9 mouse cellular contexts compared by ENCODE assay signal in the genomic region with DNA sequence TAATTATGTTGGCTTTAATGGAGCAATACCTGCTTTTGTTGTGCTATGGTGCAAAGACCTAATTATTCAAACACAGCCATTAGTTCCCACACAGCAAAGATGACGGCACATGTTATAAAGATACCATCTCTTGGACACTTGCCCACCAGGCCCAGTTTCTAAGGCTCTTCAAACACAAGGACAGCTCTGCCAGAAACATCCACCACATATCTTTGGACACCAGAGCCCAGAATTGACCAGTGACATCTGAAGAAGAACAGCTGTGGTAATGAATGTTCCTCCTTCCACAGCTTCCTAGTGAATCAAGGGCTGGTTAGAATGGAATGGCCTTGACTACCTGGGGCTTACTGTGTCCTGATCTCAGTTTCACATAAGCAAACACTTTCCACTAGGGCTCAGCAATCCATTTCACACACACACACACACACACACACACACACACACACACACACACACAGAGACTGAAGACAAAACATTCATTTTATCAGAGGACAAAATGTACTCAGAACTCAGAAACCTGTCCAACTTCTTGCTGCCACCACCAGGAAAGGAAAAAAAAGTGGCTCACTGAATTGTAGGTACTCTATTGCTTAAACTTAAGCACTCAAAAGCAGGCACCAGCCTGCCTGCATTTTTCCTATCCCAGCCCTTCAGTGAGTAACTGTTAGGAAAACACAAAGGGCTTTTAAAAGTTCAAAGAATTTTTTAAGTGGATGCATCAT. TPM values are rescaled to one million over a fixed set of nuclear protein-coding genes. Genes with fewer than 3 reads are reported as not detected.
DNase-seq lines count a peak whose midpoint lies in the region; ATAC-seq and TF ChIP-seq lines count a peak whose summit lies in the region.
"Had no signal": no experiment of that assay in that cellular context is flagged by ENCODE, and none has a peak within 500 bp of the region (broad histone marks: within the 10 kb centered on the region; RNA-seq: fewer than 3 reads in every experiment).

No protein-coding gene starts in this region.

- WGBS in liver, embryonic 11.5 days: 63% methylated on average over 1 of the region's 1 CpGs
- 9% methylated on average over 1 of the region's 1 CpGs for WGBS in heart, embryonic 16.5 days
- 47% methylated on average over 1 of the region's 1 CpGs for WGBS in liver, postnatal 0 days (ENCODE audit: insufficient replicate concordance)
- 74% methylated on average over 1 of the region's 1 CpGs for WGBS in midbrain, embryonic 15.5 days
- WGBS in midbrain, embryonic 14.5 days: 81% methylated on average over 1 of the region's 1 CpGs

- TF ChIP-seq CTCF in liver, postnatal 0 days (IDR thresholded peaks at IDR 0.05; ENCODE audit: low read depth): no peak

- peak; percentile 3 for DNase-seq in liver
- no peak for DNase-seq in liver, embryonic 11.5 days (ENCODE audit: low spot score)
- DNase-seq in liver, postnatal 0 days: peak; percentile 28
- DNase-seq in testis, postnatal 10 days (ENCODE audit: low spot score): peak; percentile 63
- no peak for DNase-seq in cerebellum, postnatal 10 days
- DNase-seq in midbrain, embryonic 14.5 days: no peak

- no peak overlapping the region for H3K4me2 ChIP-seq in liver, embryonic 11.5 days
- no peak overlapping the region for H3K4me2 ChIP-seq in heart, embryonic 16.5 days (ENCODE audit: low read depth, low read length)
- no peak overlapping the region for H3K4me2 ChIP-seq in liver, postnatal 0 days (ENCODE audit: low read depth, low read length)
- no peak overlapping the region for H3K4me2 ChIP-seq in midbrain, embryonic 15.5 days
- no peak overlapping the region for H3K4me2 ChIP-seq in midbrain, embryonic 14.5 days (ENCODE audit: low read length)
- H3K4me2 ChIP-seq: neural tube, embryonic 13.5 days had no signal

- H3K27me3 ChIP-seq in liver, embryonic 11.5 days (replicated peaks; ENCODE audit: control insufficient read depth, insufficient read depth, low read length): no peaks in the 10 kb centered on the region
- H3K27me3 ChIP-seq in heart, embryonic 16.5 days (ENCODE audit: control insufficient read depth, insufficient read depth, low read length): peaks cover 4% of the 10 kb centered on the region; the same call in 1 of the 2 replicates
- H3K27me3 ChIP-seq in liver, postnatal 0 days (ENCODE audit: insufficient read depth, low read length): no peaks in the 10 kb centered on the region
- no peaks in the 10 kb centered on the region for H3K27me3 ChIP-seq in midbrain, embryonic 15.5 days (replicated peaks)
- H3K27me3 ChIP-seq in midbrain, embryonic 14.5 days (ENCODE audit: control insufficient read depth, insufficient read depth, low read length): no peaks in the 10 kb centered on the region
- H3K27me3 ChIP-seq: neural tube, embryonic 13.5 days had no signal

- H3K4me1 ChIP-seq in liver, embryonic 11.5 days (replicated peaks; ENCODE audit: control insufficient read depth, insufficient read depth, low read length): no peaks in the 10 kb centered on the region
- no peaks in the 10 kb centered on the region for H3K4me1 ChIP-seq in heart, embryonic 16.5 days (ENCODE audit: control insufficient read depth, insufficient read depth, low read length)
- peaks cover 2% of the 10 kb centered on the region; the same call in 1 of the 2 replicates for H3K4me1 ChIP-seq in liver, postnatal 0 days (ENCODE audit: insufficient read depth)
- no peaks in the 10 kb centered on the region for H3K4me1 ChIP-seq in midbrain, embryonic 15.5 days
- no peaks in the 10 kb centered on the region for H3K4me1 ChIP-seq in midbrain, embryonic 14.5 days (ENCODE audit: control insufficient read depth, insufficient read depth, low read length)
- H3K4me1 ChIP-seq: neural tube, embryonic 13.5 days had no signal

- H3K9ac ChIP-seq in liver, embryonic 11.5 days (ENCODE audit: low read depth, low read length): no peak overlapping the region
- no peak overlapping the region for H3K9ac ChIP-seq in heart, embryonic 16.5 days (ENCODE audit: low read length)
- no peak overlapping the region for H3K9ac ChIP-seq in liver, postnatal 0 days (replicated peaks)
- H3K9ac ChIP-seq in midbrain, embryonic 15.5 days: no peak overlapping the region
- no peak overlapping the region for H3K9ac ChIP-seq in midbrain, embryonic 14.5 days (replicated peaks; ENCODE audit: low read length)
- H3K9ac ChIP-seq: neural tube, embryonic 13.5 days had no signal

- H3K4me3 ChIP-seq in liver, embryonic 11.5 days (ENCODE audit: low read depth, low read length): no peak overlapping the region
- no peak overlapping the region for H3K4me3 ChIP-seq in heart, embryonic 16.5 days (ENCODE audit: low read length)
- H3K4me3 ChIP-seq in liver, postnatal 0 days (ENCODE audit: low read depth, low read length): no peak overlapping the region
- no peak overlapping the region for H3K4me3 ChIP-seq in midbrain, embryonic 15.5 days
- H3K4me3 ChIP-seq in midbrain, embryonic 14.5 days (replicated peaks; ENCODE audit: low read depth, low read length): no peak overlapping the region
- H3K4me3 ChIP-seq: neural tube, embryonic 13.5 days had no signal

- H3K27ac ChIP-seq in liver, embryonic 11.5 days (ENCODE audit: low read depth, low read length): no peak overlapping the region
- no peak overlapping the region; the same call in 1 of the 2 replicates for H3K27ac ChIP-seq in heart, embryonic 16.5 days (ENCODE audit: low read length)
- peak overlapping the region; percentile 84 for H3K27ac ChIP-seq in liver, postnatal 0 days (ENCODE audit: low read depth)
- H3K27ac ChIP-seq in midbrain, embryonic 15.5 days: no peak overlapping the region
- H3K27ac ChIP-seq in midbrain, embryonic 14.5 days (replicated peaks; ENCODE audit: low read depth, low read length): no peak overlapping the region
- H3K27ac ChIP-seq: neural tube, embryonic 13.5 days had no signal

- no peaks in the 10 kb centered on the region for H3K36me3 ChIP-seq in liver, embryonic 11.5 days (ENCODE audit: control insufficient read depth, insufficient read depth, low read length)
- H3K36me3 ChIP-seq in heart, embryonic 16.5 days (ENCODE audit: control insufficient read depth, insufficient read depth): no peaks in the 10 kb centered on the region
- no peaks in the 10 kb centered on the region for H3K36me3 ChIP-seq in liver, postnatal 0 days (replicated peaks; ENCODE audit: insufficient read depth, low read length)
- no peaks in the 10 kb centered on the region for H3K36me3 ChIP-seq in midbrain, embryonic 15.5 days (replicated peaks)
- no peaks in the 10 kb centered on the region for H3K36me3 ChIP-seq in midbrain, embryonic 14.5 days (ENCODE audit: control insufficient read depth, insufficient read depth, low read length)
- H3K36me3 ChIP-seq: neural tube, embryonic 13.5 days had no signal

- no peaks in the 10 kb centered on the region for H3K9me3 ChIP-seq in liver, embryonic 11.5 days (ENCODE audit: control insufficient read depth, low read length)
- H3K9me3 ChIP-seq in heart, embryonic 16.5 days (replicated peaks; ENCODE audit: control insufficient read depth, low read length): no peaks in the 10 kb centered on the region
- no peaks in the 10 kb centered on the region for H3K9me3 ChIP-seq in liver, postnatal 0 days (ENCODE audit: low read length)
- H3K9me3 ChIP-seq in midbrain, embryonic 15.5 days: no peaks in the 10 kb centered on the region
- no peaks in the 10 kb centered on the region for H3K9me3 ChIP-seq in midbrain, embryonic 14.5 days (ENCODE audit: control insufficient read depth, low read length)
- H3K9me3 ChIP-seq: neural tube, embryonic 13.5 days had no signal

- no peak for TF ChIP-seq EP300 in liver, postnatal 0 days (IDR thresholded peaks at IDR 0.05; ENCODE audit: low read depth)

- no peak for ATAC-seq in liver, embryonic 11.5 days (replicated peaks; ENCODE audit: low FRiP score)
- ATAC-seq in heart, embryonic 16.5 days (replicated peaks; ENCODE audit: extremely low read depth, insufficient read depth, low FRiP score): 0 out of 2 replicates have a peak, but pooled peaks have one; percentile 4
- peak; percentile 73 for ATAC-seq in liver, postnatal 0 days
- ATAC-seq in midbrain, embryonic 15.5 days (replicated peaks): no peak
- no peak for ATAC-seq in midbrain, embryonic 14.5 days (ENCODE audit: low FRiP score, low TSS enrichment)

RNA-seq across cellular contexts. Expression of gene Efcab1, which starts 33.7 kb away (rescaled TPM):
- 1.1 and 1.2 TPM in 2 replicates for polyA plus RNA-seq in liver, embryonic 11.5 days (2014; fragmentation: Nextera tagmentation; extraction: Ambion mirVana)
- polyA plus RNA-seq in heart, embryonic 16.5 days (2015; fragmentation: Nextera tagmentation; extraction: Ambion mirVana): 1.3 and 2.2 TPM in 2 replicates
- polyA plus RNA-seq in liver, postnatal 0 days (2015; fragmentation: Nextera tagmentation; extraction: Ambion mirVana): 0.14 and 0.18 TPM in 2 replicates
- polyA plus RNA-seq in midbrain, embryonic 15.5 days (2015; fragmentation: Nextera tagmentation; extraction: Ambion mirVana): 17.0 and 18.9 TPM in 2 replicates
- 15.8 and 16.4 TPM in 2 replicates for polyA plus RNA-seq in midbrain, embryonic 14.5 days (2014; fragmentation: Nextera tagmentation; extraction: Ambion mirVana)

Comparison
In these comparisons a context has a peak if more than half of its experiments do, and no peak if none do; other contexts are left out.
1. DNase-seq: peak in liver (single experiment), liver, postnatal 0 days (single experiment) and testis, postnatal 10 days (single experiment); none in liver, embryonic 11.5 days (single experiment), cerebellum, postnatal 10 days (0 of 2) and midbrain, embryonic 14.5 days (single experiment).
2. ATAC-seq: peak in heart, embryonic 16.5 days (single experiment) and liver, postnatal 0 days (single experiment); none in liver, embryonic 11.5 days (single experiment), midbrain, embryonic 15.5 days (single experiment) and midbrain, embryonic 14.5 days (single experiment).